Mouse (Mus musculus) embryonic facial prominence, embryonic 14.5 days (tissue): ENCODE results near the gene Maob. TPM values are rescaled to one million over a fixed set of nuclear protein-coding genes. Genes with fewer than 3 reads are reported as not detected.

Experiments used
- ATAC-seq: fragments of 200-750 bp; cut with Nextera tagmentation; 2 replicates; pipeline ENCODE4 v1.8.0; 2017; ENCODE audit warnings: low read depth, moderate number of reproducible peaks, moderate TSS enrichment
- DNase-seq: peaks from one replicate; pipeline ENCODE4 v3.0.0-alpha.2; 2015; ENCODE audit warnings: low spot score
- H3K27ac ChIP-seq: fragments of 300-500 bp; sonication (generic); replicated peaks from 2 replicates; pipeline ENCODE4 v1.5.1; 2014; ENCODE audit warnings: low read depth, mild to moderate bottlenecking, low read length, moderate library complexity
- H3K27me3 ChIP-seq: fragments of 300-500 bp; sonication (generic); replicated peaks from 2 replicates; pipeline ENCODE4 v1.6.1; 2014; ENCODE audit warnings: low read length; ENCODE audit not compliant: control insufficient read depth, insufficient read depth
- H3K36me3 ChIP-seq: fragments of 300-500 bp; sonication (generic); 2 replicates; pipeline ENCODE4 v1.6.1; 2014; ENCODE audit warnings: low read length, mixed read lengths; ENCODE audit not compliant: control insufficient read depth, insufficient read depth
- H3K4me1 ChIP-seq: fragments of 300-500 bp; sonication (generic); 2 replicates; pipeline ENCODE4 v1.6.1; 2014; ENCODE audit warnings: antibody characterized with exemption, low read length; ENCODE audit not compliant: control insufficient read depth, insufficient read depth
- H3K4me2 ChIP-seq: fragments of 300-500 bp; sonication (generic); 2 replicates; pipeline ENCODE4 v1.6.1; 2014; ENCODE audit warnings: low read depth, mild to moderate bottlenecking, low read length, moderate library complexity, mixed read lengths
- H3K4me3 ChIP-seq: fragments of 300-500 bp; sonication (generic); 2 replicates; pipeline ENCODE4 v1.5.1; 2014; ENCODE audit warnings: low read depth, mild to moderate bottlenecking, low read length
- H3K9ac ChIP-seq: fragments of 300-500 bp; sonication (generic); 2 replicates; pipeline ENCODE4 v1.6.1; 2014; ENCODE audit warnings: low read depth, mild to moderate bottlenecking, low read length, moderate library complexity, mixed read lengths
- H3K9me3 ChIP-seq: fragments of 300-500 bp; sonication (generic); 2 replicates; pipeline ENCODE4 v1.6.1; 2016; ENCODE audit warnings: low read length; ENCODE audit not compliant: control insufficient read depth
- WGBS: fragments of 180-500 bp; shearing (Covaris S2); extraction: QIAGEN DNeasy Blood & Tissue Kit; methylation state at CpG from one replicate; pipeline ENCODE4 v1.1.7; 2014; 5-methylcytosine and 5-hydroxymethylcytosine counted together
- polyA plus RNA-seq: library from polyadenylated mRNA; unstranded; fragments of >200 nt; fragmentation: Nextera tagmentation; extraction: Ambion mirVana; gene quantifications from 2 replicates; pipeline ENCODE4 v1.2.1, GENCODE M21; 2014

Gene Maob
- polyA plus RNA-seq, 1 experiment from 2014 or later = 17.1 TPM

DNA sequence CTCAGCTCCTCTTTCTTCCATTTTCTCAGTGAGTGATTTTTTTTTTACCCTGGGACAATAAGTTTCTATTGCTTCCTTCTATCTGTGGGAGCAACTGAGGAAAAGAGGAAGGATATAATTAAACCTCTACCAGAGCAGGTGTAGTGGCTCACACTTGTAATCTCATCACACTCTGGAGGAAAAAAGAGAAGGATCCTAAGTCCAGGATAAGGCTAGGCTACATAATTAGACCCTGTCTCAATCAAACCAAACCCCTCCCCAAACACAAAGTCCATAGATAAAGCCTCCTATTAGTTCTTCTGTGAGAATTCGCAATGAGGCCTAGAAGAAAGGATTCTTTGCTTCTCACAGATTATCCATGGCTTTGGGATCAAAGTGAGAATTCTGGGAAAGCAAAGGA lies 49.7 kb downstream of the Maob start:
- Histone ChIP-seq H3K4me1 (no peaks in the 10 kb centered on the region), H3K9me3 (no peaks in the 10 kb centered on the region), H3K27ac (no peak overlapping the region), H3K4me3 (no peak overlapping the region), H3K9ac (no peak overlapping the region), H3K4me2 (no peak overlapping the region), H3K36me3 (no peaks in the 10 kb centered on the region), H3K27me3 (no peaks in the 10 kb centered on the region)
- DNase-seq = no peak
- 68% methylated on average over 1 of the region's 1 CpGs for WGBS
- no peak for ATAC-seq

DNA sequence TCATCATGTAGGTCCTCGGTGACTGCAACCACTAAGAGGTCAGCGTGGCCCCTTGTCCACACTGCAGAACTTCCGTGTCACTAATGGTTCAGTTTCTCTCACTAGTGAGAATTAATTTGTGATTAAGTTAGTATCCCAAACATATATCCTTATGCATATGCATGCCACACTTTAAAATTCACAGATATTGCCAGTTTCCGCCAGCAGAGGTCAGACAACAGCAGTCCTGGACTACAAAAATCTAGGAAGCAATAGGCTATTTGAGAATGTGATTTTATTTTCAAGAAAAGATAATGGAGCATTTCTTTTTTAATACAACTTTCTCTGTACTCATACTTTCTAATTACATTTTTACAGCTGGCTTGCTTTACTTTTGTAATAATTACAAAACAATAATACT lies 51.0 kb downstream of the Maob start:
- no peak for ATAC-seq

DNA sequence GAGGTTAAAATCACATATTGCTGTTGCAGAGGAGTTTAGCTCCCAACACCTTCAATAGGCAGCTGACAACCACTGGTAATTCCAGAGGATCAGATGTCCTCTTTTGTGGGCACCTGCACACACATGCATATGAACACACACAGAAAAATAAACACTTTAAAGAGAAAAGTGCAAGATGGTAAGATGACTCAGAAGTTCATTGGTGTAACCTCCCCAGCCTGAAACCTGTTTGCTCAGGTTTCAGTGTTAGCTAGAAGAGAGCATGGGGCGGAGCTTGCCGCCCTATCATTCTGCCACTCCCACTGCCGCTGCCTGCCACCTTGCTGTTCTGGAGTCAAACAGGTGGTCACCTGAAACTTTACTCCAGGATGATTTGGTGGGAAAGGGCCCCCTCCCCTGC lies 55.7 kb downstream of the Maob start:
- peak; percentile 55; the same call in 1 of the 2 replicates for ATAC-seq
- Histone ChIP-seq H3K4me2 (no peak overlapping the region), H3K27me3 (no peaks in the 10 kb centered on the region)

More for the DNA sequence above, 51.0 kb downstream of the Maob start:
- Histone ChIP-seq H3K4me1 (no peaks in the 10 kb centered on the region), H3K9ac (no peak overlapping the region), H3K36me3 (no peaks in the 10 kb centered on the region), H3K27ac (no peak overlapping the region), H3K4me2 (no peak overlapping the region), H3K9me3 (no peaks in the 10 kb centered on the region), H3K4me3 (no peak overlapping the region), H3K27me3 (no peaks in the 10 kb centered on the region)
- peak; percentile 2 for DNase-seq
- WGBS = 69% methylated on average over 4 of the region's 4 CpGs

DNA sequence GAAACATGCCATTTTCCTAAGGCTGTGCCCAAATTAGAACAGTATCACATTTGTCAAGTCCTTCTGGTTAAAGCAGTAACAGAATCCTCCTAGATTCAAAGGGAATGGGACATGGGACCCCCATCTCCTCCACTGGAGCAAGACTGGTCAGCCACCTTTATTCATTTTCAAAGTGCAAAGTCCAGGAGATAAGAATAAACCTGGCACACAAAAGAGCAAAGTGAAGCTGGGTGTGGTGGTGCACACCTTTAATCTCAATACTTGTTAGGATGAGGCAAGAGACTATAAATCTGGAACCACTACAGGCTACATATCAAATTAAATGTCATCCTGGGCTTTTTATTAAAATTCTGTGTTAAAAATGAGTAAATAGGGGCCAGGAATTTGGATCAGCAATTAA lies 62.4 kb downstream of the Maob start:
- no peak for ATAC-seq
- Histone ChIP-seq H3K27me3 (no peaks in the 10 kb centered on the region), H3K4me2 (no peak overlapping the region), H3K27ac (no peak overlapping the region), H3K9ac (no peak overlapping the region), H3K4me1 (no peaks in the 10 kb centered on the region), H3K36me3 (no peaks in the 10 kb centered on the region), H3K4me3 (no peak overlapping the region), H3K9me3 (no peaks in the 10 kb centered on the region)
- DNase-seq = no peak

More for the DNA sequence above, 55.7 kb downstream of the Maob start:
- Histone ChIP-seq H3K9ac (no peak overlapping the region), H3K4me3 (no peak overlapping the region), H3K27ac (no peak overlapping the region), H3K9me3 (no peaks in the 10 kb centered on the region), H3K4me1 (no peaks in the 10 kb centered on the region), H3K36me3 (no peaks in the 10 kb centered on the region)
- WGBS = 54% methylated on average over 3 of the region's 3 CpGs
- peak; percentile 12 for DNase-seq

DNA sequence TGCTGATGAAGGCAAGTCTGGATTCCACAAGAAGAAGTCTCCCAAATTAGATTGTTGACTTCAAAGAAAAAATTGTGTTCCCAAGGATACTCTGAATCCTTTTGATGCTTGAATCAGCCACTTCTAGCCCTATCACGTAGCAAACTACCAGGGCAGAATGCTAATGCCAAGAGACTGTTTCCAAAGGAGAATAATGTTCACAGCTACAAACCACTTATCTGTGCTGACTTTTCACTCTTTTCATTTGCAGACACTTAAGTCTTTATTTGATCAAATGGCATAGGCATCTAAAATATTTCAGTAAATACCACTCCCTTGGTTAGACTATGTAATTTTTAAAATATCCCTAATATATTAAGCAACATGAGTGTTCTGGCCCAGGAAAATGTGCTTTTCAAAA lies 68.2 kb downstream of the Maob start:
- WGBS = 57% methylated on average over 1 of the region's 1 CpGs
- Histone ChIP-seq H3K4me3 (no peak overlapping the region), H3K9me3 (no peaks in the 10 kb centered on the region), H3K9ac (no peak overlapping the region), H3K27ac (no peak overlapping the region), H3K27me3 (no peaks in the 10 kb centered on the region), H3K4me2 (no peak overlapping the region), H3K36me3 (no peaks in the 10 kb centered on the region), H3K4me1 (no peaks in the 10 kb centered on the region)
- no peak for ATAC-seq
- DNase-seq = no peak

DNA sequence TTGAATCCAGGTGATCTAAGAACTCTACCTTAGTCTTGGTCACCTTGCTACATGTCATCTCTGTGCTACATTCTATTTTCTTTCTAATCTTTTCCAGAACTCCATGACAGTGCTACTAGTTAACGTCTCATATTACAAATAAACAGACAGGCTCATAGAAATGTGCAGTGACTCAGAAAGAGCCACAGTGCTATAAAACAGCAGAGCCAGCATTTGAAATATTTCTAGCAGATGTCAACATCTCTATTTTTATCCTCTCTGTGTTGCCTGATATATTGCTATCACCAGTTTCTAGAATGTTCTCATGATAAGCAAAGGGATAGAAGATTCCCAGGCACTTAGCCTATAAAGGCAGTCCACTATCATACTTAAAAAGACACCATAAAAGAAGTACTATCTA lies 103.1 kb downstream of the Maob start:
- Histone ChIP-seq H3K4me1 (no peaks in the 10 kb centered on the region), H3K4me2 (no peak overlapping the region), H3K9ac (no peak overlapping the region), H3K4me3 (no peak overlapping the region), H3K36me3 (no peaks in the 10 kb centered on the region), H3K27me3 (no peaks in the 10 kb centered on the region), H3K27ac (no peak overlapping the region), H3K9me3 (no peaks in the 10 kb centered on the region)
- DNase-seq = no peak
- 59% methylated on average over 1 of the region's 1 CpGs for WGBS
- no peak for ATAC-seq

DNA sequence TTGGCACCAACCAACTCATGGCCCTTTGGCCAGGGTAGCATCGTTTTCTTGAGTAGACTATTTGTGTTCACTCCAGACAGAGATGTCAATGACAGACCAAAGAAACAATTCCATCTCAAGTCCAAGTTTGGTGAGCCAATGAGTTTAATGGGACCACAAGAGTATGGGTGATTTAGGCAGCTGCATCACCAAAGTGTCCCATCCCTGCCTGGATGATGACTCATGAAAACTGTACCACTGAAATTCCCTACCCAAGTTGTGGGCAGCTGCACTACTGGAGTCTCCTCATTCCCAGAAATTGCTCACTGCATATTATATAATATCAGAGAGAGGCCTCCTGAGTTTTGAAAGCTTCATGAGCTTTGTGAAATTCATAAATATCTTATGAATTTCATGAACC lies 111.1 kb downstream of the Maob start:
- no peak overlapping the region for H3K4me3 ChIP-seq
- 74% methylated on average over 1 of the region's 1 CpGs for WGBS
- no peak for DNase-seq

More for the DNA sequence above, 111.1 kb downstream of the Maob start:
- H3K9ac ChIP-seq = no peak overlapping the region
- ATAC-seq = no peak
- no peak overlapping the region for H3K27ac ChIP-seq
- no peaks in the 10 kb centered on the region for H3K27me3 ChIP-seq
- no peaks in the 10 kb centered on the region for H3K9me3 ChIP-seq
- H3K4me2 ChIP-seq = no peak overlapping the region
- H3K36me3 ChIP-seq = no peaks in the 10 kb centered on the region
- no peaks in the 10 kb centered on the region for H3K4me1 ChIP-seq

Other genes with a start within 250 kb of the Maob start
- gene Maoa, start 197.7 kb downstream of the Maob start, polyA plus RNA-seq = 14.3 and 16.3 TPM in 2 replicates
- 2.8 and 3.3 TPM in 2 replicates for gene Ndp, start 94.4 kb upstream of the Maob start, polyA plus RNA-seq